Mouse (Mus musculus): Measurements from ENCODE around the gene Steap3.

The Steap3 gene

GRCm38 (mm10) chr1:120251193-120251592 lies 21.3 kb downstream of the Steap3 start:
- DNase-seq (ENCODE audit: low spot score in 2 of 2): no peak

DNA sequence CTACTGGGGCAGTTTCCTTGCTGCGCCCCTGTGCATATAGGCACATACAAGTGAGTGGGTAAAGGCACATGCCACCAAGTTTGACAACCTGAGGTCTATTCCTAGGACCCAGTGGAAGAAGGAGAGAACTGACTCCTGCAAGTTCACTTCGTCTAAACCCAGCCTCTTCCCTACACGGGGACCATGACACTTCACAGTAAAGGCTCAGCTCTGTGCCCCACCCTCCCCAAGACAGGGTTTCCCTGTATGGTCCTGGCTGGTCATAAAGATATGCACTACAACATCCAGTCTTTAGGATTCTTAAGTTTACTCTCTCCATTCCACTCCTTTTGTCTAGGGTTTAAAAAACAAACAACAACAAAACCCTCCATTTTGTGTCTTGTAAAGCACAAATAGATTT lies 21.9 kb downstream of the Steap3 start:
- no peak for DNase-seq (ENCODE audit: low spot score in 2 of 2)

GRCm38 (mm10) chr1:120249842-120250241 lies 22.7 kb downstream of the Steap3 start:
- DNase-seq (ENCODE audit: low spot score in 2 of 2): no peak

DNA sequence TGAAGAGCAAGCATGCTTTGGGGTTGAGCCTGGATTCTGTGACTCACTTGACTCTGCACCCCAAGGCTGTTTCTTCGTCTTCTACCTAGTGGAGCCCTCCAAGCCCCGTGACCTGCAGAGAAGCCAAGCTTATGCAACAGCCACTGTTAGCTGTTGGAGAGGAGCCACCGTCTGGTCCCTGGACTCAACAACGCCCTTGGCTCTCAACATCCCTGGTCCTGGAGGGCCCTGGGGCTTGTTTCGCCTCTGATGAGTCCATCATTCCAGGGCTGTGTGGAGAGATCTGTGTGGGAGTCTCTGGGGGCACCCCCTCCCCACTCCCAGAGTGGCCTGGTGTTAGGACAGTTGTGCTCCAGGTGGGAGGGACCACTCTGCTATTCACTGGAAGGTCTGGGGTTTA lies 24.3 kb downstream of the Steap3 start:
- DNase-seq (ENCODE audit: low spot score in 2 of 2): peak; percentile 17 to 23

DNA sequence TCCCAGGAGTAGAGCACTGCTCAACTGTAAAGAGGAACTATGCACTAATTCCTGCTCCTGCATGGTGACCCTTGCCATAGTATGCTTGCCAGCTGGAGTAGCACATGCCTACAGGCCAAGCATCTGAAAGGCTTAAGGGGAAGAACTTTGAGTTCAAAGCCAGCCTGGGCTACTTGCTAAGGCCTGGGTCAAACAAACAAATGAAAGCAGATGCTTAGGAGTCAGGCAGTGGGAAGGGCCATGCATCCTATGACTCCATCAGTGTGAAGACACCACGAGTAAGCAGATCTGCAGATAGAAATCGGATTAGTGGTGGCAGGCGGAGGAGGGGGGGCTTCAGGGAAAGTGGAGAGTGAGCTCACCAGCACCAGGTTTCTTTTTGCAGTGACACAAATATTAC lies 25.2 kb downstream of the Steap3 start:
- DNase-seq (ENCODE audit: low spot score in 2 of 2): no peak

GRCm38 (mm10) chr1:120246946-120247345 lies 25.6 kb downstream of the Steap3 start:
- no peak for DNase-seq (ENCODE audit: low spot score in 2 of 2)

GRCm38 (mm10) chr1:120245661-120246131 lies 26.8 kb downstream of the Steap3 start:
- peak; percentile 35 to 55 for DNase-seq (ENCODE audit: low spot score in 2 of 2)

- DNase-seq (ENCODE audit: low spot score in 2 of 2): no peak
Measured at GRCm38 (mm10) chr1:120244646-120245045, 27.9 kb downstream of the Steap3 start.

DNA sequence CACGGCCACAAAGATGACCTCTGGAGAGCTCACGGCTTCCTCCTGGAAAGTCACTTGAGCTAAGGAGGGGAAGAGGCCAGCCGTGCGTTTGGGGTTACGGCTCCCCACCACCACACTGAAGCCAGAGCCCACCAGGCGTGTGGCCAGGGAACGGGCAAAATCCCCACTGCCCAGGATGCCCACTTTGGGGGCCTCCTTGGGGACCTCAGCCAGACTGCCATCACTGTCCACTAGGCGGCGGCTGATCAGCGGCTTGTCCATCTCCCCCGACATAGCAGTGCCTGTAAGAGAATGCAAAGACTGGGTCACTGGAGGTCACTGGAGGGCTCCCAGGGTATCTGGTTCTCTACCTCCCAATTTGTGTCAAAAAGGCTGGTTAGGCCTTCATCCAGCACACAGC lies 28.5 kb downstream of the Steap3 start:
- no peak for DNase-seq (ENCODE audit: low spot score in 2 of 2)

DNA sequence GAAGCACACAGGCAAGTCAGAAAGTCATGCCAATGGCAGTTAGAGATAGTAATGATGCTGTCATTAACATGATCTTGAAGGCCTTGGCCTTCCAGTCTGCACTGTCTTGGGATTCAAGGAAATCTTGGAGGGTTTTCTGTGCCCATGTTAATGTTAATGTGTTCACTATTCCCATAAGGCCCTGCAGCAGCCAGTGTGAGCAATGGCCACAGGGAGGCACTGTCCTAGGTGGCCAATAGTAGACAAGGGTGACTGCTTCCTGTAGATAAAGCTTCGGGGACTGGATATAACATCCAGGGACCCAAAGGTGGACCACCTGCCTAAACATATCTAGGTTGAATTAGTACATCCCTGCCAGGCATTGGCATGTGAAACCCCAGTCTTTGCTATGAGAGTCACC lies 35.4 kb downstream of the Steap3 start:
- no peak for DNase-seq (ENCODE audit: low spot score in 2 of 2)

GRCm38 (mm10) chr1:120236424-120236823 lies 36.1 kb downstream of the Steap3 start:
- DNase-seq (ENCODE audit: low spot score in 2 of 2): no peak

DNA sequence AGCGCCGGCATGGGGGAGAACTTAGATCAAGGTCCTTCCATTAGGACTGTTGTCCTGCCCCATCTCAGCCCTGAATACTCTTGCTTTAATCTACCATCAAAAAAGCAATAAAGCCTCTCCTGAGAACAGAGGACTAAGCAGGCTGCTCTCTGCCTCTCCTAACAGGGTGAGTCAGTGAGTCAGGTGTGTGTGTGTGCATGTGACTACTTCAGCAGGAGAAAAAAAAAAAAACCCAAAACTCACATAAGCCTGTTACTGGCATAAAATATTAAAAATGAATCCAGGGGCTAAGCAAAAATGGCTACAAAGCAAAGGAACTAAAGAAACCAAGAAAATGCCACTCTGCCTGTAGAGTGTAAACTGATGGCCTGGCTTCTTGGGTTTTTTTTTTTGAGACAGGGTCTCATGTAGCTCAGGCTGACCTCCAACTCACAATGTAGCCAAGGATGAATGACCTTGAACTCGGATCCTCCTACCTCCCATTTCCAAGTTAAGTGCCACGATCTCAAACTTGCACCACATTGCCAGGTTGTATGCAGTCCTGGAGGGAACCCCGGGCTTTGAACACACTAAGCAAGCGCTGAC lies 36.8 kb downstream of the Steap3 start:
- DNase-seq (ENCODE audit: low spot score in 2 of 2): no peak

- DNase-seq (ENCODE audit: low spot score in 2 of 2): no peak
Measured at GRCm38 (mm10) chr1:120232170-120232569, 40.3 kb downstream of the Steap3 start.

- DNase-seq (ENCODE audit: low spot score in 2 of 2): peak in 1 of 2 experiments; percentile 24
Measured at GRCm38 (mm10) chr1:120231334-120231733, 41.2 kb downstream of the Steap3 start.

GRCm38 (mm10) chr1:120229723-120230471 lies 42.6 kb downstream of the Steap3 start:
- no peak for DNase-seq (ENCODE audit: low spot score in 2 of 2)

DNA sequence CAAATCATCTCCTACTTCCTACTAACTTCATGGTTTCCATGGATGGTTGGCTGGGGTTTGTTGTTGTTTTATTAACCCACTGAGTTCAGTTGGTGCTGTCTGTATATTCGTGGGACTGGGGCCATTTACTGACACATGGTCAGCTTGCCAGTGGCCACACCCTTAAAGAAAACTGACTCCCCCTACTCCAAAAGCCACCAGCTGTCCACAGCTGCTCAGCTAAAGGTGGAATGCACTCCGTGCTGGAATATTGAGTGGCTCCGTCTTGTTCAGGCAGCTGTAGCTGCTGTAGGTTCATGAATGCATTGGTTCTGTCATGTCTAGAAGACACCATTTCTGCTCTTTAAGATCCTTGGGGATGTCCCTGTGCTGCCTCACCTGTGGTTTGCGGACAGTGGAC lies 48.9 kb downstream of the Steap3 start:
- no peak for DNase-seq (ENCODE audit: low spot score in 2 of 2)

DNA sequence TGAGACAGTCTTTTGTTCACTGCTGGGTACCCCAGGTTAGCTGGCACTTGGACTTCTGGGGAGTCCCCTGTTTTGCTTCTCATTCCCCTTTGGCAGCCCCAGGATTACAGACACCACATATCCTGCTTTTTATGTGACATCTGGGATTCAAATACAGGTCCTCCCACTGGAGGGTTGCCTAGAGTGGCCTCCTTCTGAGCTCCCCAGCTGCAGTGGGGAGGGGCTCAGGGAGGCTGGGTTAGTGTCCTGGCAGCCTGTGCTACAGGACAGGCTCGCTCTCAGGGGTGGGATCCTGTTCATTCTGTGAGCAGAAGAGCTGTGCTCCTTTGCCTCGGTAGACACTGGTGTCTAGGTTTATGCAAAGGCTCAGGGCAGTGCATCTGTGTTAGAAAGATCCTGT lies 51.2 kb downstream of the Steap3 start:
- DNase-seq (ENCODE audit: low spot score in 2 of 2): no peak

DNA sequence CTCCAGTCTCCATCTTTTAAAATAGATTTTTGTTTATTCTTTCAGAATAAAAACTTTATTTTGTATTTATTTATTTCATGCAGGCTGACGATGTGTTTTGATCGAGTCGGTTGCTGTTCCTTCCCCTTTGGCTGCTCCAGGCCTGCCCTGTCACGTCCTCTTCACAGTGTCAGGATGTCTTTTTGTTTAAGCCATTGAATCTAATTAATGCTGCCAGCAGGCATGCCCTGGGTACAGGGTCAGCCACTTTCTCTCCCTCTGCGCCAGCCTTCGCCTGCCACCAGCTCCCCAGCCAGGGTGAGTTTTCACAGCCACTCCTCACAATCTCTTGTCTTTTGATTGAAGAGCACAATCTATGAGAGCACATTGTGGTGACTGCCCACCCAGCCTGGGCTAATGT lies 51.7 kb downstream of the Steap3 start:
- DNase-seq (ENCODE audit: low spot score in 2 of 2): no peak

- DNase-seq (ENCODE audit: low spot score in 2 of 2): no peak
Measured at GRCm38 (mm10) chr1:120208502-120209230, 63.8 kb downstream of the Steap3 start.

DNA sequence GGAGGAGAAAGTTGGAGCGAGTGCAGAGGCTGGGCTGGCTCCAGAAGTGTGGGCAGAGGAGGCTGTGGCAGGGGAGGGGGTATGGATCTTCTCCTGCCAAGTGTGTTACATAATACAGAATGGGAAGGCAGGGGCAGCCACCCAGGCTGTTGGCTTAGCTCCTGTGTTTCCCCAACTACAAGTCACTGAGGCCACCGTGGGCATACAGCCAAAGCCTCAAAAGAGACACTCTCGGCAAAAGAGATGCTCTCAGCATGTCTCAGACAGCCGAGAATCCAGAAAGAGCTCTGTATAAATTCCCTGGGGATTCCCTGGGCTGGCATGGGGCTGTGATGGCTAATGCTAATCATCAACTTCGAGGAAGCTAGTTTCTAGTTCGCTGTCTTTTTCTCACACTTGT lies 64.9 kb downstream of the Steap3 start:
- peak; percentile 23 to 26 for DNase-seq (ENCODE audit: low spot score in 2 of 2)

- DNase-seq (ENCODE audit: low spot score in 2 of 2): no peak
Measured at GRCm38 (mm10) chr1:120204834-120205233, 67.7 kb downstream of the Steap3 start.

GRCm38 (mm10) chr1:120203836-120204235 lies 68.7 kb downstream of the Steap3 start:
- DNase-seq (ENCODE audit: low spot score in 2 of 2): no peak

- no peak for DNase-seq (ENCODE audit: low spot score in 2 of 2)
Measured at GRCm38 (mm10) chr1:120202542-120202941, 70.0 kb downstream of the Steap3 start.

Measured in frontal cortex, postnatal 14 days (tissue).